Mouse (Mus musculus) MEL (cell line): ENCODE data around the gene Srsx. TPM values are rescaled to one million over a fixed set of nuclear protein-coding genes. Genes with fewer than 3 reads are reported as not detected.
"Not testable (repeated sequence)": the region's sequence is repeated elsewhere in the genome, so short reads cannot be mapped to it uniquely, and the experiment has no call there.

Source experiments
- DNase-seq: peaks from one replicate; pipeline ENCODE4 v3.0.0; 2011; ENCODE audit warnings: low read depth, low spot score
- H3K27ac ChIP-seq: 2 replicates; pipeline ENCODE4 v1.5.1; 2012; ENCODE audit warnings: low read depth, mild to moderate bottlenecking, control low read depth, low read length, moderate library complexity; ENCODE audit not compliant: control insufficient read depth
- H3K27me3 ChIP-seq, 2 experiments: fragments of 150-350 bp in 1 of 2; sonication (generic) in 1 of 2; 2 replicates each; pipeline ENCODE4 v1.6.1; 2012; ENCODE audit warnings: low read length in 2 of 2, mild to moderate bottlenecking in 2 of 2, improper control_type of control experiment in 1 of 2, moderate library complexity in 1 of 2; ENCODE audit not compliant: insufficient read depth in 2 of 2, control insufficient read depth in 1 of 2
- H3K36me3 ChIP-seq, 2 experiments: 2 replicates each; pipeline ENCODE4 v1.6.1; 2012 to 2014; ENCODE audit warnings: low read length in 2 of 2, improper control_type of control experiment in 1 of 2, inconsistent platforms in 1 of 2, mild to moderate bottlenecking in 1 of 2; ENCODE audit not compliant: insufficient read depth in 2 of 2, control insufficient read depth in 1 of 2
- H3K4me1 ChIP-seq, 2 experiments: fragments of 150-350 bp in 1 of 2; sonication (generic) in 1 of 2; 2 replicates each; pipeline ENCODE4 v1.6.1; 2012; ENCODE audit warnings: low read length in 2 of 2, improper control_type of control experiment in 1 of 2, mild to moderate bottlenecking in 1 of 2; ENCODE audit not compliant: insufficient read depth in 2 of 2, control insufficient read depth in 1 of 2
- H3K4me3 ChIP-seq, 2 experiments: fragments of 150-350 bp in 1 of 2; sonication (generic) in 1 of 2; 2 replicates each; pipeline ENCODE4 v1.5.1; 2012; ENCODE audit warnings: low read depth in 2 of 2, low read length in 2 of 2, mild to moderate bottlenecking in 2 of 2, moderate library complexity in 2 of 2, control low read depth in 1 of 2, improper control_type of control experiment in 1 of 2; ENCODE audit not compliant: control insufficient read depth in 1 of 2, insufficient read depth in 1 of 2
- H3K79me2 ChIP-seq: 2 replicates; pipeline ENCODE4 v1.6.1; 2012; ENCODE audit warnings: mild to moderate bottlenecking, low read length, moderate library complexity; ENCODE audit not compliant: control insufficient read depth, poor library complexity, insufficient read depth
- H3K9ac ChIP-seq: 2 replicates; pipeline ENCODE4 v1.6.1; 2012; ENCODE audit warnings: low read depth, mild to moderate bottlenecking, control low read depth, low read length, moderate library complexity; ENCODE audit not compliant: control insufficient read depth, poor library complexity, severe bottlenecking
- H3K9me3 ChIP-seq: fragments of 150-350 bp; sonication (generic); replicated peaks from 2 replicates; pipeline ENCODE4 v1.6.1; 2012; ENCODE audit warnings: mild to moderate bottlenecking, low read length, improper control_type of control experiment, moderate library complexity; ENCODE audit not compliant: insufficient read depth
- polyA plus RNA-seq, 2 experiments: library from polyadenylated mRNA; stranded (reverse) in 1 of 2; unstranded in 1 of 2; fragments of >175 nt in 1 of 2; fragments of >200 nt in 1 of 2; gene quantifications; 2 replicates each; pipeline versions ENCODE4 v1.2.1 to v1.2.4; 2012; ENCODE audit warnings: low replicate concordance in 2 of 2, low read depth in 1 of 2; ENCODE audit not compliant: insufficient read length in 2 of 2, insufficient read depth in 1 of 2, missing spikeins in 1 of 2
- total RNA-seq: library from RNA; depleted of rRNA; stranded (reverse); fragments of 300-350 nt; gene quantifications from 2 replicates; pipeline ENCODE4 v1.2.3, GENCODE M21; 2012; rRNA removed

Gene Srsx
- not detected in 2 replicates for total RNA-seq
- polyA plus RNA-seq: not detected

- H3K9me3 ChIP-seq, H3K4me1 ChIP-seq, H3K27ac ChIP-seq, H3K27me3 ChIP-seq, H3K4me3 ChIP-seq, H3K36me3 ChIP-seq, DNase-seq, H3K9ac ChIP-seq, H3K79me2 ChIP-seq: not testable (repeated sequence)
Observed at GRCm38 (mm10) chrX:123222381-123222780, at the start of gene Srsx. Gene Srsx, minus strand, starts transcription at chrX:123222481.

- not testable (repeated sequence) for DNase-seq, H3K4me3 ChIP-seq, H3K4me1 ChIP-seq, H3K36me3 ChIP-seq, H3K9me3 ChIP-seq, H3K27me3 ChIP-seq, H3K27ac ChIP-seq, H3K9ac ChIP-seq, H3K79me2 ChIP-seq
Observed at GRCm38 (mm10) chrX:123246807-123247206, 24.5 kb upstream of the Srsx start, which contains the start of gene Gm17577. Gene Gm17577, minus strand, starts transcription at chrX:123246907.

Other genes starting within 250 kb of the Srsx start
- gene Gm17521, start 192.8 kb downstream of the Srsx start, total RNA-seq: not detected in 2 replicates
- not detected for gene Gm17521, start 192.8 kb downstream of the Srsx start, polyA plus RNA-seq
- gene Cldn34c1, start 119.0 kb downstream of the Srsx start, total RNA-seq: 3.1 and 3.6 TPM in 2 replicates
- gene Cldn34c1, start 119.0 kb downstream of the Srsx start, polyA plus RNA-seq: 1 to 10 TPM in 1 of 2 experiments, not detected in 1; 6.8 TPM
- gene Gm17577, start 24.4 kb upstream of the Srsx start, total RNA-seq: not detected in 2 replicates
- gene Gm17577, start 24.4 kb upstream of the Srsx start, polyA plus RNA-seq: not detected